Mouse (Mus musculus) adrenal gland, adult 18-20 months (tissue): ENCODE data around the gene Hpf1. TPM values are rescaled to one million over a fixed set of nuclear protein-coding genes. Genes with fewer than 3 reads are reported as not detected.

ENCODE experiments used
- DNase-seq, 2 experiments: peaks; one replicate each; pipeline ENCODE4 v3.0.0; 2021 to 2022; ENCODE audit warnings: low spot score in 2 of 2
- total RNA-seq, 2 experiments: library from RNA; stranded (reverse); gene quantifications; 1 replicate in 1 of 2; 2 replicates in 1 of 2; pipeline ENCODE4 v1.2.3; 2021

Gene Hpf1
- total RNA-seq, 2 experiments from 2014 or later = 18.7 to 23.6 TPM

DNA sequence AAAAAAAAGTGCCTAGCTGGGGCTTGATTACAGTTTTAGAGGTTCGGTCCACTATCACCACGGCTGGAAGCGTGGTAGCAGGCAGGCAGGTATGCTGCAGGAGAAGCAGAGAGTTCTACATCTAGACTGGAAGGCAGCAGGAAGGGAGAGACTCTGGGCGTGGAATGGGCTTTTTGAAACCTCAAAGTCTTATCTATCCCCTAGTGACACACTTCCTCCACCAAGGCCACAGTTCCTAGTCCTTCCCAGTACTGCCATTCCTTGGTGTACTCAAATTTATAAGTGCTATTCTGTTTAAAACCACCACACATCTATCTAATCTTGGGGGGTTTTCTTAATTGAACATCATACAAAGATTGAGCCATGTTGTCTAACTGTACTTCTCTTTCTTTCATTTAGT is 1.5 kb downstream of the Hpf1 start:
- DNase-seq = no peak

DNA sequence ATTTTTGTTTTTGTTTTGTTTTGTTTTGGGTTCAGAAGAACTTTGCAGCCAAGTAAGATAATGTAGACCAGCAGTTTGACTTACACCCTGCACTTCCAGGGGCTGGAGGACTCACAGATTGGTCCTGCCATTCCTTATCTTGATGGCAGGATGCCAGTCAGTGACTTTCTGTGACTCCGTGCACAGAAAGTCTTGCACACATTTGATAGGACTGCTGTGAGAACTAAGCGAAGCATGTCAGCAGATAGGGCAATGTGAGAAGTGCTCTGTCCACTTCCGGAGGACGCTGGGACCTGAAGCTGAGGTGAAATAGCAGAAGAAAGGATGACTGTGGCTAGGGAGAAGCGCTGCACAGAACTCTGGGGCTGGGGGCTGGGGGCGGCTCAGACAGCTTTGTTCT is 5.7 kb downstream of the Hpf1 start:
- no peak for DNase-seq

DNA sequence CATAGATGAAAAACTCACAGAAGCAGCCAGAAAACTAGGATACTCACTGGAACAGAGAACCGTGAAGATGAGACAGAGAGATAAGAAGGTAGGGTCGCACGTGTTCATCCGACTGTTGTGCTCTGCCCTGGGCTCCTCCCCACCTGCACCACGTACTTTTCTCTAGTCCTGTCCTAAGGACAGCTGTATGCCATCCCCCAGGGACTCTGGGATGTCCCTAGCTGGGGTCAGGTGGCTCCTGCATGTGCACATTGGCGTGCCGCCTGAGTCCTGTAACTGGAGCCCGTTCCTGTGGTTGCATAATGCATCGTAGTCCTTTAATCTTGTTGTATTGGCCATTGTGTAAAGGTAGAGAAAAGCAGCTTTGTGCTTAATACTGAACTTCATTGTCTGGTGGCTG is 9.9 kb downstream of the Hpf1 start:
- no peak for DNase-seq

DNA sequence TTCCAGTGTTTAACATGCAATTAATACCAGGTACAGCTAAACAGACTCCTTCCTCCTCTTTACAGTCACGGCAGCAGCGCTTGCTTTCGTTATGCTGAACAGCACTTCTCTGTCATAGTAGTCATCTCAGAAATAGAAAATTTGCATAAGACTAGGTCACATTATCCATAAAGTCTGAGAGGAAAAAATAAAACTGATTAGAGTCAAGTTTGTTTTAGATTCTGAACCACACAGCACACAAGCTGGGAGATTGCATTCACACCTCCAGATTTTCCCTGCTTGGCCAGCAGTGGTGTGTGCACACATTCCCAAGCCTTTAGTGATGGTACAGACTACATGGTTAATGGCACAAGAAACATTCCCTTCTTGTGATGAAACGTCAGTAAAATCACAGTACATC is 21.9 kb downstream of the Hpf1 start:
- DNase-seq = no peak

DNA sequence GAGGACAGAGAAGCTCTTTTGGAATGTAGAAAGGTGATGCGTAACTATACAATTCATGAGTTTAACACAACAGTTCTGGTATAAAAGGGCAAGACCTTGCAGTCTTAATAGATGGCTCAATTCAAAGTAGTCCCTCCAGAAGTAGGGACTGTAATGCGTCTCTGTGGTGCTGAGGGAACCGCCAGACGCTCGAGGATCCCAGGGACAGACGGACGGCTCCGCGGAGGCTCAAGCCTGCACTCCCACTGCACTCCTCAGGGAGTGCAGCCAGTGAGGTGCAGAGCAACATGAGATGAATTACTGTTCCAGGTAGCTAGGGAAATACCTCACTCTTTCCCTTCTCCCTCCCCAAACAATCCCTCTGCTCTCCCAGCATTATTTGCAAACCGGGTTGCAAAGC is 22.3 kb downstream of the Hpf1 start:
- no peak for DNase-seq

DNA sequence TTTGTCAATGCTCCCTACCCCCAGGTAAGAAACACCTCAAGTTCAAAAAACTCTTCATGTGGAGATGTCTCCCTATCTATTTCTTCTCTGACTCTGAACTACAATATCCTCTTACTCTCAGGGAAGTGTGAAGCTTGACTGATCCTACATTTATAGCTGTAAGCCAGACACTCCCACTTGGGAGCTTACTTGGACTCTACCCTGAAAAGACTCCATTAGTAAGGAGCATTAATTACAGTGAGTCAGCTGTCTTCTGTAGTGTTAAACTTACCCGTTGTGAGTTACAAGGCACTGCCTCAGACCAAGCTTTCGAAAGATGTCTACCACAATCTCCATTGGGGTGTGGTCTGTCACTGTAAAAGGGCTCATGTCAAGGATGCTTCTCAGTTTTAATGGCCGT is 28.9 kb downstream of the Hpf1 start:
- DNase-seq = no peak

DNA sequence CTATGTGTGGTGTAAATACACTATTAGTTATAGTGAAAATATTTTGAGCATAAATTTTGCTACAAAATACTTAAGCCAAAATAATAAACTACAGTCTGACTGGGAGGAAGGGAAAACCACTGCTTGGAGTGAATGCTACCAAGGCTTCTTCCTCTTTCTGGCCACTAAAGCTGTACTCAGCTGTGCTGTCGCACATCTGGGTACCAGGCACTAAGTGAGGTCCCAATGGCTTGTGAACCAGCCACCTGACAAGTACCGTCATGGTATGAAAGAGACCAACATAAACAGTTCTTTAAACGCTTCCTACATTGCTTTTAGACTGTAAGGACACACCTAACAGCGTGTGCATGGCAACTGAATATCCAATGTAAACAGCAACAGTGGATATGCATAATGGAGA is 30.0 kb downstream of the Hpf1 start:
- DNase-seq = no peak

DNA sequence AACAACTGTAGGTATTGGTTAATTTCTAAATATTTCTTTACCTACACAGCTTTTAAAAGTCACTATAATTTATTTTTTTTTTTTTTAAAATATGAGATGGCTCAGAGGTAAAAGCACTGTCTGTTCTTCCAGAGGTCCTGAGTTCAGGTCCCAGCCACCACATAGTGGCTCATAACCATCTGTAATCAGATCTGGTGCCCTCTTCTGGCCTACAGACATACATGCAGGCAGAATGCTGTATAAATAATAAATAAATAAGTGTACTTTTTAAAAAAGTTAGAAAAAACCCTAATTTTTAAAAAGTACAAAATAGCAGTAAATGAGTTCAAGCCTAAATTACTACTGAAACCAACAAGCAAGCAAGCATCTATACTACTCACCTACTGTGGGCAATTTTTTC is 43.4 kb downstream of the Hpf1 start:
- no peak for DNase-seq

DNA sequence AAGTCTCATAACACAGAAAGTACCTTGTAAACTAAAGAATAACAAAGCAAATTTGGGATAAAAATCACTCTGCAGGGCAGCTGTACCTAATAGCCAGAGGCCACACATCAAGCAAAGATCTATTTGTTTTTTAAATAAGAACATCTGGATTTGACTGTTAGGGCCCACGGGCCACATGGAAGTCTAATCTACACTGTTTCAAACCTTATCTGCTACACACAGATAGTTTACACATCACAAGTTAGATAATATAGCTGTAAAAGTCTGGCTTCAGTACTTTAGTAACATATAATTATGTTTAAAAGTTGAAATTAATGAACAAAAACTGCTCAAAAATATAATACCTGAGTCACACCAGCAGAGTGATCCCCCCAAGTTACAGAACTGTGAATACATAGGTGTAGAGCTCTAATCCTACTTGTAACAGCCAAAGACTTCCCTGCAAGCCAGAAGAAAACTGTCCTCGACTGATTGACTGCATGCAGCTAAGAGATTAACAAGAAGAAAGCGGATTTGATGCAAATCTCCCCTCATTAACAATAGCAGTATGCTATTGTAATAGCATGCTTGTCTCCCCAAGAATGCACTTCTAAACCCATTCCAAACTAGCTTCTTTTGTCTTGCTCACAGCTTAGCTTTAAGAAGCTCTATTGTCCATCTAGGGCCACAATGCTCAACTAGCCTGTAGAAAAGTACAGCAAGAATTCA is 48.7 kb downstream of the Hpf1 start:
- DNase-seq = no peak

DNA sequence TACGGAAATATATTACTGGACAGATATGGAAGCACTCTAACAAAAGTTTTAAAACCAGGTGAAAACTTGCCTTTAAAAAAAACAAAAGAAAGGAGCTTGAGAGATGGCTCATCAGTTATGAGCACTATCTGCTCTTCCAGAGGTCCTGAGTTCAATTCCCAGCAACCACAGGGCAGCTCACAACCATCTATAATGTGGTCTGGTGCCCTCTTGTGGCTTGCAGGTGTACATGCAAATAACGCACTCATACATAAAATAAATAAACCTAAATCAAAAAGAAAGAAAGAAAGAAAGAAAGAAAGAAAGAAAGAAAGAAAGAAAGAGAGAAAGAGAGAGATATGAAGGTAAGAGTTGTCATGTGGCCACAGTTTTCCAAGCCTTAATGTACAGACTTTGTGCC is 52.6 kb downstream of the Hpf1 start:
- no peak for DNase-seq

DNA sequence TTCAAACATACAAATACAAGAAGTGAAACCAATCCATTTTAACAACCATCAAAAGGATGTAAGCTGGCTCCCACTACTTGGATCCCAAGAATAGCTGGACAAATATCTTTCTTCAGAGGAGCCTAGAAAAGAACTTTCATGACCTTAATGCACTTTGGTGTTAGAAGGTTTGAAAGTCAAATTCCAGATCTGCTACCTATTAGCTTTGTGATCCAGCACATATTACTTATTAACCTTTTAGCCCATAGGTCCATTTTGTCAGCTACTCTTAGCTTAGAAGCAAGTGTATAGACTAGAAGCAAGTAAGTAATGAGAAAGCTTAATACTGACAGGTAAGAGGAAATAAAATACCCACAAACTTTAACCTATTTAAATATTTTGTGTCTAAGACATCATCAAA is 57.3 kb downstream of the Hpf1 start:
- no peak for DNase-seq

DNA sequence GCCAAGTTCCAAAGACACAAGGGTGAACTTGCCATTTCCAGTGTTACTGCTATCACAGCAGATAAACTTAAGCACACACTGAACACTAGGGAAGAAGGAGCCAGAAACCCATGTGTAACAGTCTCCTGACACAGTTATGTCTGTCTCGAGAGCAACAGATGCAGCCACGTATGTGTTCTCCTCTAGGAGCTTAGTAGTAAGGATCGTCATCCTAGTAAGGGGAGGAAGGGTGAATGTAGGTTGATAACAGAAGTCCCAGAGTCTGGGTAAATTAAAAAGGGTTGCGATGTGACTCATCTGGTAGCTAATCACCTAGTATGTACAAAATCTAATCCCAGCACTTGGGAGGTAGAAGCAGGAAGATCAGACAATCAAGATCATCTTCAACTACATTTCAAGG is 59.6 kb downstream of the Hpf1 start:
- DNase-seq = no peak

DNA sequence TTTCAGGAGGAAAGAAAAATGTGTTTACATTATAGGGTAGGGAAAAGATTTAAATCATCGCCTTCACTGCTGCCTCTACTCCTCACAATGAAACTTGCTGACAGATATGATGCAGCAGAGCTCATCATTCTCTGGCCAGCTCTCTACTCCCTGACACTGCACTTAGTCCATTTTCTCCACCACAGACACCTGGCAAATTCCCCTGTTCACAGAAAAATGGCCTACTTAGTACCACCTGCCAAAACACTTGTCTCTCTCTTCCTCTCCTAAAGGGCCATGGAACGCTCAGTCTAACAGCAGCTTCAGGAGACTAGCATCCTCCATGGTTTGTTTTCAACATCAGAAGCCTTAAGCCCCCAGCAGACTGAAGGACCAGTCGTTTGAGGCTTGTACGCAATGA is 61.1 kb downstream of the Hpf1 start:
- DNase-seq = no peak

DNA sequence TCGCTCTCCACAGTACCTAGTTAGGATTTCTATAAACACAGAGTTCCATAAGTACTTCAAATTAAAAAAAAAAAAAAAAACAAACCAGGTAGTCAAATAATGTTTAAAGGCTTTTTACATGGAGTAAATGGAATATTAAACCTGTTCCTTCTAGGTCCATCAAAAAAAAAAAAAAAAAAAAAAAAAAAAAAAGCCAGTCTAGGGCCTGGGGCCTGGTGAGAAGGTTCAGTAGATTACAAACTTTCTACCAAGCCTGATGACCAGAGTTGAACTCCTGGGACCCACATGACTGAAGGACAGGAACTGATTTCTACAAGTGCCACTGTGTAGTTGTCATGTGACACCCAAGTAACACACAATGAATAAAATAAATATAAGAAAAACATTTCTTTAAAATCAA is 61.5 kb downstream of the Hpf1 start:
- DNase-seq = no peak

DNA sequence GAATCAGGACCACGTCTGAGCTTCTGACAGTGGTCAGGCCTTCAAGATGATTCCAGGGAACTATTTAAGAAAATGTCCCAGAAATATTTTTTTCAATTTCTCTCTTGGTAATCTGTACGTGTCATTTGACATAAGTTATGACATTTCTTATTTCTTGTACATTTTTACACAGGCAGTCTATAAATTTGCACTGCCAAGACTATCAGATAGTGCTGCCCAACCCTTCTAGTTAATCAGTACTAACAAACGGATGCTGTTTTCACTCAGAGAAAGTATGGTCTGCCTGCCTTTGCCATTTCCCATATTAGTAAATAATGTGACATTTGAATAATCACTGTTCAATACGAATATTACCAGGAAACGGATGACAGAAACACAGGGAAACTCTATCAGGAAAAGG is 62.6 kb downstream of the Hpf1 start:
- DNase-seq = no peak

DNA sequence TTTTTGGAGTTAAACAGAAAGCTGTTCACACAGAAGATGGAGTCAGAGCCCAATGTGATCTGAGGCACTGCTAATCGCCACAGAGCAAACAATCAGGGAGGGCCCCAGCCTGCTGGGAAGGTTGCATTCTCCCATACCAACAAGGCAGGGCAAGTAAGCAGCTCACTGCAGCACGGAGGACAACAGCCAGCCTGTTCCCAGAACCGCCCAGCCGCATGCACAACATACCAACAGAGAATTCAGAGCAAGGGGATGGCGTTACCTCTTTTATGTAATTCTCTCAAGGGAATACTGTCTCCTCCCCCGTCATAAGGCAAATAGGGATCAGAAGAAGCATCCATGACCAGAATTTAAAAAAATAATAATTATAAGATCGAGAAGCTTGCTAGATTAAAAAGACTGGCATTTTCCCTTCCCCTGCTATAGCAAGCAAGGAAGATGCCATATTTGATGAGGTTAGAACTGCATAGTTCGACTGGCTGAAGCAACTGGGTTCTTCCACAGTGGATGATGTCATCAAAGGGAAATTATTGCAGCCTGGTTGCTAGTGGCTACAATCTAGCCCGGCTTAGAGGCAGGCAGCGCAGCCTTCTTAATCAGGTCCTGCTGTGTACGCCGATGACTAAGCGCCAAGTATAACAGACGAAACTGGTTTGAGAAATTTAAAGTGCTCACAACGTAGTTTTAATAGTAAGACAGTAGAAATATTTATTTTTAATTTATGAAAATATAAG is 64.2 kb downstream of the Hpf1 start:
- peak; percentile 43 to 47 for DNase-seq

DNA sequence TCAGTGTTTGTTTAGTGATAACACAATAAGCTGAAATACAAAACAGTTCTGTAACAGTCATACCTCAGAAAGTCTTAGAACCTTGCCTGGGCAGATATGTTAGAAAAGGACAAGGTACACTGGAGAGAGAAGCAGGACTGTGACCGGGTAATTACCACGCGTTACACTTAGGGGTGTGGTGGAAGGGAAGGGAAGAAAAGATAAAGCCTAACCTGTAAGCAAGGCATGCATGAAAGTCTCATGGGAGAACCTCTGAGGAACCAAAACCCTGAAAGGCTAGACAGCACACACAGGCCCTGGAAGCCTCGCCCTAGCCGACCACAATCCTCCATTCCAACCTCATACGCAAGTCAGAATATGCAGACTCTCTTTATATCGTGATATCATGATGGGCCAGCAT is 66.6 kb downstream of the Hpf1 start:
- no peak for DNase-seq

Other genes with a start within 250 kb of the Hpf1 start
- gene Clcn3, start 92.9 kb downstream of the Hpf1 start, total RNA-seq = 10 to 100 TPM; 34.3 to 43.4 TPM
- gene Nek1, start 102.8 kb downstream of the Hpf1 start, total RNA-seq = 10 to 100 TPM; 11.9 to 16.2 TPM